Mouse (Mus musculus): ENCODE data around the gene Cdkl5.

GRCm38 (mm10) chrX:160993749-160994539, 560 bp downstream of the Cdkl5 start:
- TF ChIP-seq POLR2A (IDR thresholded peaks at IDR 0.05; ENCODE audit: extremely low read depth, insufficient read depth, low read length) (no peak), CTCF (IDR thresholded peaks at IDR 0.05; ENCODE audit: low read depth, low read length) (no peak)
